Mouse (Mus musculus): ENCODE data around the gene Stox2. TPM values are rescaled to one million over a fixed set of nuclear protein-coding genes. Genes with fewer than 3 reads are reported as not detected.

The Stox2 gene
- polyA plus RNA-seq, 2 experiments = 0.06 to 0.11 TPM

- no peak for ATAC-seq (ENCODE audit: insufficient read depth)
- no peak overlapping the region for H3K4me2 ChIP-seq (ENCODE audit: low read depth)
- no peak overlapping the region for H3K4me3 ChIP-seq (ENCODE audit: insufficient read depth in 1 of 2, low read depth in 2 of 2, low read length in 2 of 2)
- H3K9me3 ChIP-seq (ENCODE audit: control insufficient read depth, low read length) = no peaks in the 10 kb centered on the region
- H3K9ac ChIP-seq (replicated peaks) = no peak overlapping the region
- H3K36me3 ChIP-seq (replicated peaks; ENCODE audit: control insufficient read depth, insufficient read depth, low read depth) = no peaks in the 10 kb centered on the region
- 67% methylated on average over 3 of the region's 3 CpGs for WGBS (ENCODE audit: insufficient replicate concordance)
- no peak for DNase-seq (ENCODE audit: low read depth in 3 of 3, low spot score in 3 of 3)
- H3K4me1 ChIP-seq (replicated peaks; ENCODE audit: control insufficient read depth in 2 of 2, insufficient read depth in 2 of 2, low read length in 1 of 2) = no peaks in the 10 kb centered on the region; a peak in 1 of 4 replicates
- no peaks in the 10 kb centered on the region for H3K27me3 ChIP-seq (ENCODE audit: control insufficient read depth, insufficient read depth, low read length)
- no peak for TF ChIP-seq CTCF (IDR thresholded peaks at IDR 0.05; ENCODE audit: low read depth)
- TF ChIP-seq EP300 (IDR thresholded peaks at IDR 0.05; ENCODE audit: low read depth) = no peak
- no peak overlapping the region for H3K27ac ChIP-seq
Measured at GRCm38 (mm10) chr8:47338691-47339323, 107.4 kb downstream of the Stox2 start.

DNA sequence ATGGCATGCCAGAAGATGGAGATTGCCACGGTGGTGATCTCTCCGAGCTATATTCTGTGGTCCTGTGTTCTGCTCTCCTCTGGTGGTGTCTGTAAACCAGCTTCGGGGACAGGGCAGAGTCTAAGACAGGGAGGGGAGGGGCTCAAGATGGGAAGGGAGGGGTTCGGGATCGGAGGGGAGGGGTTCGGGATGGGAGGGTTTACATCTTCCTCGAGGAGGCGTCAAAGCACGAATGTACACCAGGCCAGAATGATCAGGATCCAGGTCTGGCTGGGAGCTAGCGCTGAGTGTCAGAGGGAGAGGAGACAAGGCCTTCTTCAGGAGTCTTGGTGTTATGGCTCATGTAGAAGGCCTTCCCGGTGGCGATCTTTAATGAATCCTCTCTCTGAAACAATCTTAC lies 109.7 kb downstream of the Stox2 start:
- no peak overlapping the region for H3K27ac ChIP-seq
- 80% methylated on average over 12 of the region's 12 CpGs for WGBS (ENCODE audit: insufficient replicate concordance)
- H3K4me1 ChIP-seq (replicated peaks; ENCODE audit: control insufficient read depth in 2 of 2, insufficient read depth in 2 of 2, low read length in 1 of 2) = no peaks in the 10 kb centered on the region; a peak in 1 of 4 replicates
- TF ChIP-seq EP300 (IDR thresholded peaks at IDR 0.05; ENCODE audit: low read depth) (no peak), CTCF (IDR thresholded peaks at IDR 0.05; ENCODE audit: low read depth) (no peak)
- ATAC-seq (ENCODE audit: insufficient read depth) = no peak
- no peak overlapping the region for H3K4me2 ChIP-seq (ENCODE audit: low read depth)
- no peaks in the 10 kb centered on the region for H3K36me3 ChIP-seq (replicated peaks; ENCODE audit: control insufficient read depth, insufficient read depth, low read depth)
- no peak for DNase-seq (ENCODE audit: low read depth in 3 of 3, low spot score in 3 of 3)
- H3K4me3 ChIP-seq (ENCODE audit: insufficient read depth in 1 of 2, low read depth in 2 of 2, low read length in 2 of 2) = no peak overlapping the region
- H3K27me3 ChIP-seq (ENCODE audit: control insufficient read depth, insufficient read depth, low read length) = no peaks in the 10 kb centered on the region
- no peaks in the 10 kb centered on the region for H3K9me3 ChIP-seq (ENCODE audit: control insufficient read depth, low read length)
- no peak overlapping the region for H3K9ac ChIP-seq (replicated peaks)

DNA sequence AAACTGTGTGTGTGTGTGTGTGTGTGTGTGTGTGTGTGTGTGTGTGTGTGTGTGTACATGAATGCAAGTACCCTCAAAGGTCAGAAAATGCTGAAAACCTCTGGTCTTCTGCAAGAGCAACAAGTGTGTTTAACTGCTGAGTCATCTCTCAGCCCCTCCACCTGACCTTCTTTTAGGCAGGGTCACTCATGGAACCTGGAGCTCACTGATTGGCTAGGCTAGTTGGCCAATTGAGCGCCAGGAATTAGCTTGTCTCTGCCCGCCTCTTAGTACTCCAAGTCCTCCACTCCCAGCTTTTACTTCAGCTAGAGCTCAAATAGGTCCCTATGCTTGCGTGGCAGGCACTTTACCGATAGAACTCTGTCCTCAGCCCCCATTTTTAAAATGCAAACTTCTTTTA lies 110.2 kb downstream of the Stox2 start:
- WGBS (ENCODE audit: insufficient replicate concordance) = 67% methylated on average over 4 of the region's 4 CpGs
- DNase-seq (ENCODE audit: low read depth in 3 of 3, low spot score in 3 of 3) (no peak), ATAC-seq (ENCODE audit: insufficient read depth) (no peak)
- no peaks in the 10 kb centered on the region for H3K36me3 ChIP-seq (replicated peaks; ENCODE audit: control insufficient read depth, insufficient read depth, low read depth)
- no peak overlapping the region for H3K27ac ChIP-seq
- no peak overlapping the region for H3K4me3 ChIP-seq (ENCODE audit: insufficient read depth in 1 of 2, low read depth in 2 of 2, low read length in 2 of 2)
- H3K9ac ChIP-seq (replicated peaks) = no peak overlapping the region
- no peak overlapping the region for H3K4me2 ChIP-seq (ENCODE audit: low read depth)
- no peak for TF ChIP-seq CTCF (IDR thresholded peaks at IDR 0.05; ENCODE audit: low read depth)
- H3K27me3 ChIP-seq (ENCODE audit: control insufficient read depth, insufficient read depth, low read length) = no peaks in the 10 kb centered on the region
- no peaks in the 10 kb centered on the region; a peak in 1 of 4 replicates for H3K4me1 ChIP-seq (replicated peaks; ENCODE audit: control insufficient read depth in 2 of 2, insufficient read depth in 2 of 2, low read length in 1 of 2)
- H3K9me3 ChIP-seq (ENCODE audit: control insufficient read depth, low read length) = no peaks in the 10 kb centered on the region

GRCm38 (mm10) chr8:47334223-47334757 lies 111.9 kb downstream of the Stox2 start:
- WGBS (ENCODE audit: insufficient replicate concordance) = 51% methylated on average over 9 of the region's 9 CpGs
- H3K27me3 ChIP-seq (ENCODE audit: control insufficient read depth, insufficient read depth, low read length) = no peaks in the 10 kb centered on the region
- H3K9me3 ChIP-seq (ENCODE audit: control insufficient read depth, low read length) = no peaks in the 10 kb centered on the region
- no peaks in the 10 kb centered on the region for H3K36me3 ChIP-seq (replicated peaks; ENCODE audit: control insufficient read depth, insufficient read depth, low read depth)
- H3K4me3 ChIP-seq (ENCODE audit: insufficient read depth in 1 of 2, low read depth in 2 of 2, low read length in 2 of 2) = no peak overlapping the region
- no peaks in the 10 kb centered on the region; a peak in 1 of 4 replicates for H3K4me1 ChIP-seq (replicated peaks; ENCODE audit: control insufficient read depth in 2 of 2, insufficient read depth in 2 of 2, low read length in 1 of 2)
- H3K27ac ChIP-seq = no peak overlapping the region
- no peak overlapping the region for H3K4me2 ChIP-seq (ENCODE audit: low read depth)
- H3K9ac ChIP-seq (replicated peaks) = no peak overlapping the region
- DNase-seq (ENCODE audit: low read depth in 3 of 3, low spot score in 3 of 3) = no peak
- no peak for TF ChIP-seq CTCF (IDR thresholded peaks at IDR 0.05; ENCODE audit: low read depth)
- ATAC-seq (ENCODE audit: insufficient read depth) = no peak

GRCm38 (mm10) chr8:47332941-47333340 lies 113.2 kb downstream of the Stox2 start:
- H3K4me3 ChIP-seq (ENCODE audit: insufficient read depth in 1 of 2, low read depth in 2 of 2, low read length in 2 of 2) = no peak overlapping the region
- H3K4me1 ChIP-seq (replicated peaks; ENCODE audit: control insufficient read depth in 2 of 2, insufficient read depth in 2 of 2, low read length in 1 of 2) = no peaks in the 10 kb centered on the region
- no peak for DNase-seq (ENCODE audit: low read depth in 3 of 3, low spot score in 3 of 3)
- no peaks in the 10 kb centered on the region for H3K36me3 ChIP-seq (replicated peaks; ENCODE audit: control insufficient read depth, insufficient read depth, low read depth)
- no peaks in the 10 kb centered on the region for H3K9me3 ChIP-seq (ENCODE audit: control insufficient read depth, low read length)
- TF ChIP-seq EP300 (IDR thresholded peaks at IDR 0.05; ENCODE audit: low read depth) = no peak
- TF ChIP-seq CTCF (IDR thresholded peaks at IDR 0.05; ENCODE audit: low read depth) = no peak
- ATAC-seq (ENCODE audit: insufficient read depth) = no peak
- 17% methylated on average over 1 of the region's 1 CpGs for WGBS (ENCODE audit: insufficient replicate concordance)
- no peak overlapping the region for H3K4me2 ChIP-seq (ENCODE audit: low read depth)
- no peaks in the 10 kb centered on the region for H3K27me3 ChIP-seq (ENCODE audit: control insufficient read depth, insufficient read depth, low read length)
- no peak overlapping the region for H3K27ac ChIP-seq
- H3K9ac ChIP-seq (replicated peaks) = no peak overlapping the region
